Mouse (Mus musculus) embryonic facial prominence, embryonic 11.5 days (tissue): ENCODE data around the gene Zfp940. TPM values are rescaled to one million over a fixed set of nuclear protein-coding genes. Genes with fewer than 3 reads are reported as not detected.
A peak's percentile ranks its signal among the peaks of the same experiment; 100 is the strongest.

Experiments
- ATAC-seq: fragments of 200-750 bp; cut with Nextera tagmentation; replicated peaks from 2 replicates; pipeline ENCODE4 v1.8.0; 2017; ENCODE audit warnings: low read depth; ENCODE audit not compliant: insufficient number of reproducible peaks, low FRiP score, low TSS enrichment
- DNase-seq: peaks from one replicate; pipeline ENCODE4 v3.0.0-alpha.2; 2015; ENCODE audit warnings: low spot score
- H3K27ac ChIP-seq: fragments of 300-500 bp; sonication (generic); replicated peaks from 2 replicates; pipeline ENCODE4 v1.5.1; 2014; ENCODE audit warnings: mild to moderate bottlenecking, low read depth, low read length, control low read depth
- H3K27me3 ChIP-seq: fragments of 300-500 bp; sonication (generic); 2 replicates; pipeline ENCODE4 v1.6.1; 2014; ENCODE audit warnings: mild to moderate bottlenecking, low read length, moderate library complexity, mixed read lengths; ENCODE audit not compliant: control insufficient read depth, insufficient read depth
- H3K36me3 ChIP-seq: fragments of 300-500 bp; sonication (generic); replicated peaks from 2 replicates; pipeline ENCODE4 v1.6.1; 2014; ENCODE audit warnings: low read depth, mild to moderate bottlenecking, low read length, moderate library complexity, mixed read lengths; ENCODE audit not compliant: control insufficient read depth, insufficient read depth
- H3K4me1 ChIP-seq: fragments of 300-500 bp; sonication (generic); 2 replicates; pipeline ENCODE4 v1.6.1; 2014; ENCODE audit warnings: low read length, mixed read lengths; ENCODE audit not compliant: control insufficient read depth, insufficient read depth
- H3K4me2 ChIP-seq: fragments of 300-500 bp; sonication (generic); 2 replicates; pipeline ENCODE4 v1.6.1; 2014; ENCODE audit warnings: low read depth, mild to moderate bottlenecking, control low read depth, low read length, moderate library complexity
- H3K4me3 ChIP-seq: fragments of 300-500 bp; sonication (generic); 2 replicates; pipeline ENCODE4 v1.5.1; 2014; ENCODE audit warnings: low read depth, low read length, control low read depth
- H3K9ac ChIP-seq: fragments of 300-500 bp; sonication (generic); replicated peaks from 2 replicates; pipeline ENCODE4 v1.6.1; 2014; ENCODE audit warnings: mild to moderate bottlenecking, control low read depth, low read length
- H3K9me3 ChIP-seq: fragments of 300-500 bp; sonication (generic); replicated peaks from 2 replicates; pipeline ENCODE4 v1.6.1; 2016; ENCODE audit warnings: mild to moderate bottlenecking, low read length, inconsistent platforms, mixed read lengths; ENCODE audit not compliant: control insufficient read depth
- WGBS: fragments of 180-500 bp; shearing (Covaris S2); extraction: QIAGEN DNeasy Blood & Tissue Kit; methylation state at CpG from one replicate; pipeline ENCODE4 v1.1.7; 2014; 5-methylcytosine and 5-hydroxymethylcytosine counted together
- polyA plus RNA-seq: library from polyadenylated mRNA; unstranded; fragments of >200 nt; fragmentation: Nextera tagmentation; extraction: Ambion mirVana; gene quantifications from 2 replicates; pipeline ENCODE4 v1.2.1, GENCODE M21; 2014

The Zfp940 gene
- polyA plus RNA-seq, 1 experiment from 2014 or later, result 9.4 TPM

GRCm38 (mm10) chr7:29861660-29862059 lies 8.2 kb upstream of the Zfp940 start:
- DNase-seq (peak; percentile 8), ATAC-seq (no peak)
- Histone ChIP-seq H3K9ac (no peak overlapping the region), H3K4me1 (no peaks in the 10 kb centered on the region), H3K27me3 (no peaks in the 10 kb centered on the region), H3K27ac (no peak overlapping the region), H3K36me3 (no peaks in the 10 kb centered on the region), H3K4me3 (no peak overlapping the region), H3K4me2 (no peak overlapping the region), H3K9me3 (no peaks in the 10 kb centered on the region)
- 88% methylated on average over 7 of the region's 7 CpGs for WGBS

GRCm38 (mm10) chr7:29859532-29860517 lies 6.4 kb upstream of the Zfp940 start, which contains the start of gene Zfp420:
Zfp420 (plus strand) TSS chr7:29859979.
- peak within 1 kb of the TSS; percentile 60 for H3K4me3 ChIP-seq
- no peaks in the 10 kb centered on the region for H3K36me3 ChIP-seq
- H3K27ac ChIP-seq, result no peak within 1 kb of the TSS
- peak within 1 kb of the TSS; percentile 65 for H3K9ac ChIP-seq
- no peaks in the 10 kb centered on the region for H3K27me3 ChIP-seq
- H3K9me3 ChIP-seq, result no peaks in the 10 kb centered on the region
- peak within 1 kb of the TSS; percentile 63 for H3K4me2 ChIP-seq
- ATAC-seq (peak; percentile 96), DNase-seq (peak; percentile 95)
- H3K4me1 ChIP-seq, result no peaks in the 10 kb centered on the region
- 7% methylated on average over 32 of the region's 32 CpGs for WGBS

- Histone ChIP-seq H3K4me1 (no peaks in the 10 kb centered on the region), H3K9me3 (no peaks in the 10 kb centered on the region), H3K27me3 (no peaks in the 10 kb centered on the region), H3K36me3 (no peaks in the 10 kb centered on the region; the same call in 1 of the 2 replicates), H3K27ac (no peak overlapping the region), H3K9ac (peak overlapping the region; percentile 56), H3K4me3 (peak overlapping the region; percentile 60), H3K4me2 (peak overlapping the region; percentile 64)
- DNase-seq, result no peak
- 57% methylated on average over 9 of the region's 9 CpGs for WGBS
- no peak for ATAC-seq
These were observed 644 bp downstream of the Zfp940 start for GRCm38 (mm10) chr7:29852831-29853218.

GRCm38 (mm10) chr7:29844616-29845015 lies 8.9 kb downstream of the Zfp940 start:
- WGBS, result 88% methylated on average over 5 of the region's 5 CpGs
- no peaks in the 10 kb centered on the region; the same call in 1 of the 2 replicates for H3K36me3 ChIP-seq
- H3K9me3 ChIP-seq, result no peaks in the 10 kb centered on the region
- ATAC-seq (no peak), DNase-seq (no peak)
- no peak overlapping the region for H3K4me2 ChIP-seq
- H3K27ac ChIP-seq, result no peak overlapping the region
- H3K4me1 ChIP-seq, result no peaks in the 10 kb centered on the region
- no peak overlapping the region for H3K9ac ChIP-seq
- no peak overlapping the region for H3K4me3 ChIP-seq
- H3K27me3 ChIP-seq, result no peaks in the 10 kb centered on the region

- 90% methylated on average over 1 of the region's 1 CpGs for whole genome bisulfite sequencing
These were observed 11.4 kb downstream of the Zfp940 start for GRCm38 (mm10) chr7:29842105-29842504.

GRCm38 (mm10) chr7:29839256-29839655 lies 14.2 kb downstream of the Zfp940 start:
- Histone ChIP-seq H3K9me3 (no peaks in the 10 kb centered on the region), H3K9ac (no peak overlapping the region), H3K4me2 (no peak overlapping the region), H3K4me1 (no peaks in the 10 kb centered on the region), H3K4me3 (no peak overlapping the region), H3K36me3 (no peaks in the 10 kb centered on the region; the same call in 1 of the 2 replicates), H3K27me3 (no peaks in the 10 kb centered on the region), H3K27ac (no peak overlapping the region)
- DNase-seq (no peak), ATAC-seq (no peak)
- 85% methylated on average over 3 of the region's 3 CpGs for WGBS

More at GRCm38 (mm10) chr7:29842105-29842504, 11.4 kb downstream of the Zfp940 start:
- Histone ChIP-seq H3K9ac (no peak overlapping the region), H3K4me2 (no peak overlapping the region), H3K27ac (no peak overlapping the region), H3K4me1 (no peaks in the 10 kb centered on the region), H3K36me3 (no peaks in the 10 kb centered on the region; the same call in 1 of the 2 replicates), H3K9me3 (no peaks in the 10 kb centered on the region), H3K27me3 (no peaks in the 10 kb centered on the region), H3K4me3 (no peak overlapping the region)
- ATAC-seq (no peak), DNase-seq (no peak)

GRCm38 (mm10) chr7:29836816-29837215 lies 16.7 kb downstream of the Zfp940 start:
- WGBS, result 89% methylated on average over 1 of the region's 1 CpGs
- Histone ChIP-seq H3K27me3 (no peaks in the 10 kb centered on the region), H3K4me1 (no peaks in the 10 kb centered on the region), H3K27ac (no peak overlapping the region), H3K9me3 (no peaks in the 10 kb centered on the region), H3K36me3 (no peaks in the 10 kb centered on the region), H3K9ac (no peak overlapping the region), H3K4me2 (no peak overlapping the region), H3K4me3 (no peak overlapping the region)
- no peak for DNase-seq
- no peak for ATAC-seq

GRCm38 (mm10) chr7:29829804-29830203 lies 23.7 kb downstream of the Zfp940 start:
- Histone ChIP-seq H3K4me3 (no peak overlapping the region), H3K36me3 (peaks cover 11% of the 10 kb centered on the region), H3K4me2 (no peak overlapping the region), H3K27ac (no peak overlapping the region), H3K27me3 (no peaks in the 10 kb centered on the region), H3K9ac (no peak overlapping the region), H3K9me3 (no peaks in the 10 kb centered on the region), H3K4me1 (no peaks in the 10 kb centered on the region)
- ATAC-seq (no peak), DNase-seq (no peak)
- 92% methylated on average over 12 of the region's 12 CpGs for whole genome bisulfite sequencing
